Mouse (Mus musculus): ENCODE measurements around the gene Srrm3.
A peak's percentile ranks its signal among the peaks of the same experiment; 100 is the strongest.

Srrm3 gene

DNA sequence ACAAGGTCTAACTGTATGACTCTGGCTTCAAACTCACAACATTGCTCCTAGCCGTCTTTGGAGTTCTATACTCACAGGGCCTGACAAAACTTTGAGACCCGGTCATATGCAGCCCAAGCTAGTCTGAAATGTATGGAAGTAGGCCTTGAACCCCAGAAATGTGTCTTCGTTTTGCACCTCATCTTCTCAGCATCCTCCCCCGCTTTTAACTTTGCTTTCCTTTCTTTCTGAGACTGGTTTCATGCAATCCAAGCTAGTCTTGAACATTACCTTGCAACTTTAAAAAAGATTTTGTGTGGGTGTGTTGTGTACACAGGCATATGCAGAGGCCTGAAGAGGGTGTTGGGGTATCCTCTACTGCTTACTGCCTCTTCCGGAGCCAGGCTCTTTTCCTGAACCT, 97.6 kb downstream of the Srrm3 start:
- no peak for DNase-seq (ENCODE audit: low spot score in 2 of 2)

DNA sequence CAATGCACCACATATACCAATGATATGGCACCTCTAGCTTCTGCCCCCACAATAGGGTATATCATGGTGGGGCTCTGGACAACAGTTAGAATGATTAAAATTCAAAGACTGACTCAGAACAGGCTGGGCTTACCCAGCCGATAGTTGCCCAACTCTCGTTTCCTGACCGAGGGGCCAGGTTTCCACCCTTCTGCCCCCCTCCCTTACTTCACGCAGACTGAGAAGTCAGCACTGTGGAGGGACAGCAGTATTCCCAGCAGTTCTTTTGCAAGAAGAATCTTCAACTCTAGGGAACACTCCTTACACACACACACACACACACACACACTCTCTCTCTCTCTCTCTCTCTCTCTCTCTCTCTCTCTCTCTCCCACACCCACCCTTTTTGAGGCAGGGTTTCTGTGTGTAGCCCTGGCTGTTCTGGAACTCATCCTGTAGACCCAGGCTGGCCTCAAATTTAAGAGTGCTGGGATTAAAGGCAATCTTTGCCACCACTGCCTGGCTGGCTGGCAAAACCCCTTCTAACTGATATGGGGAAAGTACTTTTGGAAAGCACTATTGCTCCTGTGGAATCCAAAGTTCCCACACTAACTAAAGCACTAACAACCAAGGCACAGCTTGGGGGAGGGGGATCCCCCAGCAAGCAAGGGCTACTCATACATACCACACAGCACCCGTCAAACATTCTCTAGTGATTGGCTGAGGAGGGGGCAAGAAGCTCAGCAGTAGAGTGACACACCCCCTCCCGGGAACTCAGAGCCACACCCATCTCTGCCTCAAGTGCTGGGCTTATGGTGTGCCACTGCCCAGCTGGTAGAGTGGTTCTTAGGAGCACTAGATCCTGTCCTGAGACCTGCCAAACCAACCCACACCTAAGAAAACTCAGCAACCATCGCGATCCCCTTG, 98.9 kb downstream of the Srrm3 start:
- no peak for DNase-seq (ENCODE audit: low spot score in 2 of 2)

DNA sequence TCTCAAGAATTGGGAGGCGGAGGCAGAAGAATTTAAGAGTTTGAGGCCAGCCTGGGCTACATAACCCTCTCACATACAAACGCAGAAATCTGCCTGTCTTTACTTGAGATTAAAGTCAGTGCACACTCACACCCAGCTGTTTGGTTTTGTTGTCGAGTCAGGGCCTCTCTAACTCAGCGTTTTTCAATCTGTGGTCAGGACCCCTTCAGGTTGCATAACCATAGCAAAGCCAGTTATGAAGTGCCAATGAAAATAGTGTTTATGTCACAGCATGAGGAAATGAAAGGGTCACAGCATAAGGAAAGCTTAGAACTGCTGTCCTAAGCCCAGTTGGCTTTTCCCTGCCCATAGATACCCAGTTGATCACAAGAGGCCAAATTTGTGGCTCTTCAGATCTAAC, 100.2 kb downstream of the Srrm3 start:
- no peak for DNase-seq (ENCODE audit: low spot score in 2 of 2)

- no peak for DNase-seq (ENCODE audit: low spot score in 2 of 2)
Observed at GRCm38 (mm10) chr5:135907256-135907655, 100.6 kb downstream of the Srrm3 start.

- peak in 1 of 2 experiments; percentile 55 for DNase-seq (ENCODE audit: low spot score in 2 of 2)
Observed at GRCm38 (mm10) chr5:135908185-135908584, 101.5 kb downstream of the Srrm3 start.

GRCm38 (mm10) chr5:135908989-135909388, 102.3 kb downstream of the Srrm3 start:
- no peak for DNase-seq (ENCODE audit: low spot score in 2 of 2)

GRCm38 (mm10) chr5:135909646-135910045, 103.0 kb downstream of the Srrm3 start:
- DNase-seq (ENCODE audit: low spot score in 2 of 2) = no peak

- no peak for DNase-seq (ENCODE audit: low spot score in 2 of 2)
Observed at GRCm38 (mm10) chr5:135910813-135911212, 104.1 kb downstream of the Srrm3 start.

DNA sequence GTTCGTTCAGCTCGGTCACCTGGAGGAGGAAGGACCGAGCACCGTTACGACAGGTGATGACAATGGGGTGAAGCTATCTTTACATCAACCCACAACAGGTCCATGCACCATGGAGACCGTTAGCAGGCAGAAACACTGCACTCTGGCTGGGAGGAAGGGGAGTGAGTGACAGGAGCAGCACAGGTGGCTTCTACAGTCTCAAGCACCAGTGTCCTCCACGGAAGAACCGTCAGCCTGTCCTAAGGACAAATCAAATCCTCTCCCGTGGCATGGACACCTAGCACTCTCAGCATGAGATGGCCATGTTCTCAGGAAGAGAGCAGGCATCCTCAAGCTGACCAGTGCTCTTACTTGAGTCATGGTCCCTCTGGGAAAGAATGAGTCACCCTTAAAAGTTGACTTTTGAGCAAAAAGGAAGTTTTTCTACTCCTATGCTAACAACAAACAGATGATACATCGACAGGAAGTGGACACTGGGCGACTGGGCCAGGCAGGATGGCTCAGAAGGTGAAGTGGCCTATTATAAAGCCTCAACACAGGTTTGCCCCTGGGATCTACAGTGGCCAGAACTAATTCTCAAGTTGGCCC, 105.0 kb downstream of the Srrm3 start:
- no peak for DNase-seq (ENCODE audit: low spot score in 2 of 2)

- no peak for DNase-seq (ENCODE audit: low spot score in 2 of 2)
Observed at GRCm38 (mm10) chr5:135913201-135913600, 106.5 kb downstream of the Srrm3 start.

DNA sequence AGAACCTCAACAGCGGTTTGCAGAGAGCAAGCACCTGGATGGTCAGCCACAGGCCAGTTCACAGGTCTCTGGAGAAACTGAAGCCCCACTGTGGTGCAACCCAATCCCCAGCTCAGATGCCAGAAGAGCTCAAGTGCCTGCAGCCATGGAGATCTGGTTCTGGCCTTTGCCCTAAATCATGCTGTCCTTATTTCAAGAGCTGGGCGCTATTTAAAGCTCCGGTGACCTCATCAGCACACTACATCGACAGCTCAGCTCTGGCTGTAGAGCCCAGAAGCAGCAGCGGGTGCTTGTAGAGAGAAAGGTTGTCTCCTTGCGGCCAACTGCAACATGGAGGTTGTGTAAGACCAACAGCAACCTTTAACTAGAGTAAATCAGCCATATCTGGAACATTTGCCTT, 107.5 kb downstream of the Srrm3 start:
- no peak for DNase-seq (ENCODE audit: low spot score in 2 of 2)

DNA sequence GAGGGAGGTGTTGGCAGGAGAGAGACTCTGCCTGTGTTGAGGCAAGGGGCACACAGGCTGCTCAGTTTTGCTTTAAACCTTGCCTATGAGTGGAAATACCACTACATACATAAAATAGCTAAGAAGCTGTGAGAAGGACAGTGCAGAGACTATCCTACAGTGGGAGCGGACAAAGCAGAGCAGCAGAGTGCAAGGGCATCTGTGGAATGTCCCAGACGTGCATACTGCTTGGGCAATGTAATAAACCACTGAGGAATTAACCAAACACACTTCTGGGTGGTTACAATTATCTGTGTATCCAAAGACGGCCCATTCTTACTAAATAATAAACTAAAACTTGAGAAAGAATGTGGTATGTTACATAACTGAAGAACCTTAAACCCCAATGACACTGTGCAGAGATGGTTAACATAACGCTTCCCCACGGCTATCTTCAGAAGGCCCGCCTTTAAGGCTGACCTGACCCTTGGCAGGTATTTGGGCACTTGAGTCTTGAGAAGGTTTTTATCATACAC, 109.4 kb downstream of the Srrm3 start:
- DNase-seq (ENCODE audit: low spot score in 2 of 2) = no peak

GRCm38 (mm10) chr5:135916601-135917000, 109.9 kb downstream of the Srrm3 start:
- no peak for DNase-seq (ENCODE audit: low spot score in 2 of 2)

DNA sequence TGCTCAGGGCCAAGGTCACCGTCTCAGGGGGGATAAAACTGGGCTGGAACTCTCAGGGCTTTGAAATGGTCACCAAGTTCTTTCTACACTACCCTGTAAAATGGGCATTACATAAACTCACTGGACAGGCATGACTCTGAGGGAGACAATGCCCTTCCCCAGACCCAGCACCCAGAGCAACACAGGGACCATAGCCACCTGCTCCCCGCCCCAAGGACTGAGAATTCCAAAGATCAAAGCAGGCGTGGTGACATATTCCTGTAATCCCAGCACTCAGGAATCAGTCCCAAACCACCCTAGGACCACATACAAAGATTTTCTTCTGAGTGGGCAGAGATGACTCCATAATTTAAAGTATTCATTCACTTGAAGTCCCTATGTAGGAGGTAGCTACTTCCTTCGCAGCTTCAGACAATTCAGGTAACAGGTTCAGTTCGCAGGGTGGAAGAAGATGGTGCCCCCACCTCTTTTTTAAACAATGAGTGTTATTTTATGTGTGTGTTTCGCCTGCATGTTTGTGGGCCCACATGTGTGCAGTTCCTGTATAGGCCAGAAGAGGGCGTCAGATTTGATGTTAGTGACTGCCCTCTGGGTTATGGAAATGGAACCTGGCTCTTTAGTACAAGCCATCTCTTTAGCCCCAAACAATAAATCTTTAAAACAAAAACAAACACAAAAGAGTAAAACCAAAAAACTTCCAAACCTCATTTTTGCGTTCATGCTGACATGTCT, 110.8 kb downstream of the Srrm3 start:
- no peak for DNase-seq (ENCODE audit: low spot score in 2 of 2)

DNA sequence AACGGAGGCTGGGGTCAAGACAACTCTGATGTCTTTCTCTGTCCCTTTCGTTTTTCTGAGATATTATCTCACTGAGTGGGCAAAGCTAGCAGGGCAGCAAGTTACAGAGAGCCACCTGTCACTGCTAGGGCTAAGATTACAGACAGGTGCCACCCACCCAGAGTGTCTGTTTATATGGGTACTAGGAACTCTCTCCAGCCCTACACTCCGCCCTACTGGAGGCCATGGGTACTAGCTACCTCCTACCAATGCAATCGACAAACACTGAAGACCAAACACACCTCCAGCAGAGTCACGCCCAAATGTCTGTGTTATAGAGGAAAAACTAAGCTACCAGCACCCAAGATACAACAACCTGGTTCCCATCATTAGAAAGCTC, 111.4 kb downstream of the Srrm3 start:
- no peak for DNase-seq (ENCODE audit: low spot score in 2 of 2)

GRCm38 (mm10) chr5:135918593-135918992, 111.9 kb downstream of the Srrm3 start:
- no peak for DNase-seq (ENCODE audit: low spot score in 2 of 2)

DNA sequence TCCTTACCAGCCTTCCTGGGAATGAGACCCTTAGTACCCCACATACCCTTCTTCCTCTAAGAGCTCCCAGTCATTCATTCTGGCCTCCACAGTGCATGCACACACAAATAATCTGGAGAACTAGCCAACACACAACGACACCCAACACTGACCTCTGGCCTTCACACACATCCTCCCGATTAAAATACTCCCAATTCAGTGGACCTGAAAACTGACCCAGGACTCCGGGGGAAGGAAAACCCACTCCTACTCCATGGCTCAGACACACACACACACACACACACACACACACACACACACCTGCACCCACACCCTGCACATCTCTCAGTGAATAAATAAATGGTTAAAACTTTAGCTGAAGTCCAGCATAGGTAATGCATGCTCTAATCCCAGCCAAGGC, 113.2 kb downstream of the Srrm3 start:
- DNase-seq (ENCODE audit: low spot score in 2 of 2) = no peak

DNA sequence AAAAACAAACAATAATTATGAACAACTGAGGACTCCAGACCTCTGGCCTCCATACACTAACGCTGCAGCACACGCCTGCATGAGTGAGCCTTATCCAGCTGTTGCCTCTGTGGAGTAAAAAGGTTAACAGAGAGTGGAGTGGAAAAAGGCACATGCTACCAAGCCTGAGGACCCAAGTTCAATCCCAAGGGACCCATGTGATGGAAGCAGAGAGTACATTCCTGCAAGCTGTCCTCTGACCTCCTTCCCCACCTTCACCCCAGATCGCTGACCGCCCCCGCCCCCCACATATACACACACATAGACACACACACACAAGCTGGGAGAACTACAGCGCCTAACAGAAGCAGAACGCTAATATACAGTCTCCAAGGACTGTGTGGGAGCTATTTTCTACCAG, 117.2 kb downstream of the Srrm3 start:
- no peak for DNase-seq (ENCODE audit: low spot score in 2 of 2)
